Mouse (Mus musculus): Measurements from ENCODE around the gene Cyp2c23.

Gene Cyp2c23

DNA sequence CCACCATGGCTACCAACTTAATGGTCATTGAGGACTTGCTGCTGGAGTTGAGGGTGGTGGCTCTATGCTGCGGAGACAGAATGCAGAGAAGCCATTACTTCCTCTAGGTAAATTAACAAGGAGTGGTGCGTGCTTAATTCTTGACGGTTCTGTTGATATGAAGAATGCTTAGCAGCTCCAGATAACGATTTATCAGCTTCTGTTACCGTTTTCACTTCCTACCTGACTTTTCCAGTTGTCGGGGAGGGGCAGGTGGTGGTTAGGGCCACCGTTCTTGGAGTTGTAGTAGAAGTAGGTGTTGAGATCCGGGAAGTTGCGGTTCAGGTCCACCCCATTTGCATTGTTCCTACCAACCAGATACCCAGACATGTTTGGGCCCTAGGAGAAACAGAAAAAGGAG is 55.3 kb downstream of the Cyp2c23 start:
- no peak for DNase-seq (ENCODE audit: inconsistent age in 2 of 2, low spot score in 1 of 2)

DNA sequence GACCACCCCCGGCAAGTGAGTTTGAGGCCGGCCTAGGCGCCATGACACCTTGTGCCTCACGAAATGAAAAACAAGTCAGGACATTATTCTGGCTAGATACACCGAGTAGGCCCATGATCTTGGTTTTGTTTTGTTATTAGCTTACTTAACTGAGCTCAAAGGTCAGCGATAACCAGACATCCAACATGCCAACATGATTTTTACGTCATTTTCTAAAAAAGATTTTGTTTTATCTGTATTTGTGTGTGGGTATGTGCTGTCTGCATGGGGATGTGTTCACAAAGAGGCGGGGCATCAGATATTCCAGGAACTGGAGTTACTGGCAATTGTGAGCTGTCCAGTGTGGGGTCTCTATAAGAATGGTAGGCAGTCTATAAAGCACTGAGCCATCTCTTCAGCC is 56.9 kb downstream of the Cyp2c23 start:
- DNase-seq (ENCODE audit: inconsistent age in 2 of 2, low spot score in 1 of 2), result no peak

DNA sequence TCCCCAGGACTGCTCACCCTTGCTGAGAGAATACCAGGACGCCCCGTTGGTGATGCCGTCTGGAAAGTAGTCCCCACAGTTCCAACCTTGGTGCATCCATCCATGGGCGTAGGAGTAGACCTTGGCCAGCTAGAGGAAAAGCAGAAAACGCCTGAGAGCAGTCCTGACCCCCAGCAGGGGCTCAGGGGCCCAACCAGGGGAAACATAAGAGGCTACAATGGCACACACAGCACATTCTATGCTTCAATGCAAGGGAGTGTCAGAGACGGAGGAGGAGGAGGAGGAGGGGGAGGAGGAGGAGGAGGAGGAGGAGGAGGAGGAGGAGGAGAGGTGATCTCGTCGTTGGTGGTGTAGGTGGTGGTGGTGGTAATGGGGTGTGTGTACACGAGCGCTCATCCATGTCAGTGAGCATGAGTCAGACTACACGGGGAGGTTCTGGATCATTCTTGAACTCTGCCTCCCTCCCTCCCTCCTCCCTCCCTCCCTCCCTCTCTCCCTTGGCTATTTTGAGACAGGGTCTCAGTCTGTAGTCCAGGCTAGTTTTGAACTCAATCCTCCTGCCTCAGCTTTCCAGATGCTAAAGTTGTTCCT is 60.5 kb downstream of the Cyp2c23 start:
- no peak for DNase-seq (ENCODE audit: inconsistent age in 2 of 2, low spot score in 1 of 2)

DNA sequence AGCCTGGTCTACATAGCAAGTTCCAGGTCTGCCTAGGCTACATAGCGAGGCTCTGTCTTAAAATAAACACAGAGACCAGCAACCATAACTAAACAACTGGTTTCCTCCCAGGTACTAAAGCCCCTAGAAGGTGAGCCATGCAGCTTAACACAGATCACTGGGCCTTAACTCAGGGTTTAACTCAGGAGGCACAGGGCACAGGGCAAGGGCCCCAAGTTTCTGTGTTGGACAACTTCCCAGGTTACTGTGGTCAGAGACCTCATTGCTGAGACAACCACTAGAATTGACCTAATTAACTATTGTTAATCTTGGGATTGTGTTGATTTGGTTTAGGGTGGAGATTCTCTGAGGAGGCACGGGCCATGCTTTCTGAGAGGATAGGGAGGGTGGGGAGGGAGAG is 62.5 kb downstream of the Cyp2c23 start:
- no peak for DNase-seq (ENCODE audit: inconsistent age in 2 of 2, low spot score in 1 of 2)

DNA sequence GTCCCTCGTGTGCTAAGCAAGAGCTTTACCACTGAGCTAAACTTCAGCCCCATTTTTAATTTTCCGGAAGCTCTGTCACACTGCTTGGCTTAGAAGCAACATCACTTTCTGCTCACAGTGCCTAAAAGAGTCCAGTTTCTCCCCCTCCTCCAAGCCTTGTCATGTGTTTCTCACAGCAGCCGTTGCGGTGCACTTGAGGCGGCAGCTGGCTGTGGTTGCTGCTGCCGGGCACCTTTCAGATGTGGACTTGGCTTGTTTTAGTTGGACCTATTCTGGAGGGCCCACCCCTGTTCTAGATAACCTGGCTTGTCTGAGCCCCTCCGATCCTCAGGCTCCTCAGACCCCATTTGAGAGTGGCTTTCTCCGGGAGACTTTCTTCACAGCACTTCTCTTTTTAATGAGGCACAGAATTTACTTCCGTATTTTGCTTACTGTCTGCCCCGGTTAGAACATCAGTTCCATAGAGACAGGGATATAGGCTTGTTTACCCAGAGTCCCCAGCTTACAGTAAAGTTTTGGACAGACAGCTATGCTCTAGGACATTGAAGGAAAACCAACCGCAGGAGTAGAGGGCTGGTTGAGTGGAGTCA is 63.4 kb downstream of the Cyp2c23 start:
- no peak for DNase-seq (ENCODE audit: inconsistent age in 2 of 2, low spot score in 1 of 2)

DNA sequence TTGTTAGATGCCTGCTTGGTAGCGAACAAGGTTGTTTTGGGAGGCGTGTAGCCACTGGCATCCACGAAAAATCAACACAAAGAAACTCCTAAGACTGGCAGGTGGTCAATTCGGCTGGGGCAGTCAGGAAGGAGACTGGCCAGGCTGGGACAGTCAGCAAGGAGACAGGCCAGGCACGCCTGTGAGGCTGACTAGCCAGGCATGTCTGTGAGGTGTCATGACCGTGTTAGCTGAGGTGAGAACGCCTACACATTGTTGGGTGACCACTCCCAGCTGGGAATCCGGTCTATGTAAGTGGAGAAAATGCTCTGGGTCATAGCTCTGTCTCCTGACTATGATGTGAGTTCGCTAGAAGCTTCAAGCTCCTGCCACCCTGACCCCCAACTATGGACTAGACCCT is 66.2 kb downstream of the Cyp2c23 start:
- no peak for DNase-seq (ENCODE audit: inconsistent age in 2 of 2, low spot score in 1 of 2)

DNA sequence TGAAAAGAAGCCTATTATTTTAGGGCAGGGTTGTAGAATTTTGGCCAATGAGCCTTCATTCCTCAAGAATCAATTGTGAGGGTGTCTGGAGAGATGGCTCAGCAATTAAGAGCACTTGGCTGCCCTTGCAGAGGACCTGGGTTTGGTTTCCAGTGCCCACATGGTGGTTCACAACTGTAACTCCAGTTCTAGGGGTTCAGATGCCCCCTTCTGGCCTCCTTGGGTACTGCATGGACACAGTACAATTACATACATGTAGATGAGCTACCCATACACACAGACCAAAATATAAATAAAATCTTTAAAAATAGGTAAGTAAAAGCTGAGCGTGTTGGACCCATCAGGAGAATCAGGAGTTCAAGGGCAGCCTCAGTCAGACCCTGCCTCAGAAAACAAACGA is 67.8 kb downstream of the Cyp2c23 start:
- no peak for DNase-seq (ENCODE audit: inconsistent age in 2 of 2, low spot score in 1 of 2)

DNA sequence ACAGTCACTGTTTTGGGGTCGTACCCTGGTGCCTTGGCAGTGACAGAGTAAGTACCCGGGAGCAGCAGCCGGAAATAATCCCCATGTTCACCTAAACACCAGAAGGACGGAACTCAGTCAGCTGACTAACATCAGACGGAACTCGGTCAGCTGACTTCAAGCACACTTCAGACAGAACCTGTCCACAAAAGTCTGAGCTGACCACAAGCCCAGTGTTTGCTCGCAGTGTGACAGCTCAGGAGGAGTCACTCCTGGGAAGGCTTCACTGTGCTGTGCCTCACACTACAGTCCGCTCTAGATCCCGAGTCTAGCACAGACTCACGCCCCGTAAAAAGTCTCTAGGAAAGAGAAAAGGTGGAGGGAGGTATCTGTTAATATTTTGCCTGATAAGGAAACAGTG is 69.0 kb downstream of the Cyp2c23 start:
- DNase-seq (ENCODE audit: inconsistent age in 2 of 2, low spot score in 1 of 2), result no peak

DNA sequence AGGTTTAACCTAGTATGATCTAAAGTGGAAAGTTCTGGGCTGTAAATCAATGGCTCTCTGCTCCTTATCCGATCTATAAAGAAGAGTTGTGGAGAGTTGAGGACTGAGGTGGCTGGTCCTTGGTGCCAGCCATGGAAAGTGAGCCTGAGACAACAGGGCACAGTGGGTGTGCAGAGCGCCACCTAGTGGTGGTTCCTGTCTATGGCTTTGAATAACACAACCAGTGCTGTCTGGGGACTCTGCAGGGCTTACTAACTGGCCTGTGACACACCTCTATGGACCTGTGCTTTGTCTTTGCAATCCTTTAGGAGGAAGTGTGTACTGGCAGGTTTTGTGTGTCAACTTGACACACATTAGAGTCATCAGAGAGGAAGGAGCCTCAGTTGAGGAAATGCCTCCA is 69.8 kb downstream of the Cyp2c23 start:
- DNase-seq (ENCODE audit: inconsistent age in 2 of 2, low spot score in 1 of 2), result peak; percentile 73 to 91

DNA sequence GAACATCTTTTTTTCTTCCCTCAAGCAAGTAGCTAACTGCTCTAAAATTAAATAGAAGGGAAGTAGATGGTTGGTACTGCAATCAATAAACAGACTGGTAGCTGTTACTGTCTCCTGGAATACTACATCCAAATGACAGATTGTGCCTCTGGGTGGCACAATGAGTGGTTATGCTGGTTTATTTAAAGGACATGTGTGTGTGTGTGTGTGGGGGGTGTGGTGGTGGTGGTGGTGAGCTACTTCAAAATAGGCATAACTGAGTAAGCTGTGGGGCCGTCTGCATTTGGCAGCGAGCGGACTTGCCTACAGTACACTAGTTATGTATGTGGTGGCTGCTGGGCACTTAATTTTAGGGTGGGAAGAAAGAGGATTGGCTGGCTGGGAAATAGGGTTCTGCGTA is 71.1 kb downstream of the Cyp2c23 start:
- no peak for DNase-seq (ENCODE audit: inconsistent age in 2 of 2, low spot score in 1 of 2)

DNA sequence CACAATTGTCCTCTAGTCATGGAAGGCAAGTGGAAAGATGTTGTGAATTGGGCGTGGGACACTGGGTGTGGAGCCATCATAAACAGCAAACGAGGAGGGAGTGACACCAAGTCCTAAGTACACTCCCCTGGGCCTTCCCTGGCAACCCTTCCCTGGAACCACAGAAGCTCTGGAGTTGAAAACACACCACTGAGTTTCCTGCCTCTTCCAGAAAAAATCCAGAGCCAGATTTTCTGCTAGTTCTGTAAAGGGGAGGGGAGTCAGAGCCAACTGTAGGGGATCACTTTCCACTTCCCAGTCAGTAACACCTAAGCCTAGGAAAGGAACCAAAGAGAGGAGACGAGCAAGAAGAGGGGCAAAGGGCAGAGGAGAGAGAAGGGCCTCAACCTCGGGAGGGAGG is 71.6 kb downstream of the Cyp2c23 start:
- DNase-seq (ENCODE audit: inconsistent age in 2 of 2, low spot score in 1 of 2), result no peak

DNA sequence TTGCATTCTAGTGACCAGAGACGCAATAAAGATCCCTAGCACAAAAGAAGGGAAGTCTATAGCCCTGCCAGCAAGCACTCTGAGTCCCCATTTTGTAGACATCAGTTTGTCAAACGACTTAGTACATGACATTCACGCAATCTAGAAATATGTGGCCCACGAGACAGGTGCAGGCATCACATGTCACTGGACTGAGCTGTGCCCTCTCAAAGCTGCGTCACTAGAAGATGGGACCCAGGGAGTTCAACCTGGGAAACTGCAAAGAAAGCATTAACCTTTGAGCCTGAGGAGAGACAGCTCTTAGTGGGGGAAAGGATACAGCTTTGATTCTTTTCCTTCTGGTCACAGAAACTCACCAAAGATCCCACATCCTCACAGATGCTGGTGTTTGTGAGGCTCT is 73.7 kb downstream of the Cyp2c23 start:
- DNase-seq (ENCODE audit: inconsistent age in 2 of 2, low spot score in 1 of 2), result no peak
